Mouse (Mus musculus): ENCODE results near the gene Mpp5.
A peak's percentile ranks its signal among the peaks of the same experiment; 100 is the strongest.

The Mpp5 gene

GRCm38 (mm10) chr12:78748557-78749377 is at the start of gene Mpp5:
Mpp5 (plus strand) TSS chr12:78748907.
- DNase-seq (ENCODE audit: low spot score): peak; percentile 81

GRCm38 (mm10) chr12:78717783-78718182 is 30.9 kb upstream of the Mpp5 start:
- no peak for DNase-seq (ENCODE audit: low spot score)

GRCm38 (mm10) chr12:78727723-78728122 is 21.0 kb upstream of the Mpp5 start:
- DNase-seq (ENCODE audit: low spot score): no peak

GRCm38 (mm10) chr12:78739633-78740032 is 9.1 kb upstream of the Mpp5 start:
- no peak for DNase-seq (ENCODE audit: low spot score)

GRCm38 (mm10) chr12:78740289-78740688 is 8.4 kb upstream of the Mpp5 start:
- DNase-seq (ENCODE audit: low spot score): no peak

- no peak for DNase-seq (ENCODE audit: low spot score)
Observed at GRCm38 (mm10) chr12:78746226-78746625, 2.5 kb upstream of the Mpp5 start.

- no peak for DNase-seq (ENCODE audit: low spot score)
Observed at GRCm38 (mm10) chr12:78747406-78747805, 1.3 kb upstream of the Mpp5 start.

- no peak for DNase-seq (ENCODE audit: low spot score)
Observed at GRCm38 (mm10) chr12:78748113-78748512, 594 bp upstream of the Mpp5 start.

- DNase-seq (ENCODE audit: low spot score): no peak
Observed at GRCm38 (mm10) chr12:78749378-78749801, 683 bp downstream of the Mpp5 start.

GRCm38 (mm10) chr12:78761979-78762378 is 13.3 kb downstream of the Mpp5 start:
- DNase-seq (ENCODE audit: low spot score): no peak

GRCm38 (mm10) chr12:78769031-78769713 is 20.5 kb downstream of the Mpp5 start:
- no peak for DNase-seq (ENCODE audit: low spot score)

GRCm38 (mm10) chr12:78773211-78773610 is 24.5 kb downstream of the Mpp5 start:
- DNase-seq (ENCODE audit: low spot score): no peak

- no peak for DNase-seq (ENCODE audit: low spot score)
Observed at GRCm38 (mm10) chr12:78777916-78778315, 29.2 kb downstream of the Mpp5 start.

GRCm38 (mm10) chr12:78778423-78779067 is 29.8 kb downstream of the Mpp5 start:
- DNase-seq (ENCODE audit: low spot score): no peak

GRCm38 (mm10) chr12:78788266-78788873 is 39.7 kb downstream of the Mpp5 start:
- DNase-seq (ENCODE audit: low spot score): no peak

GRCm38 (mm10) chr12:78790791-78791190 is 42.1 kb downstream of the Mpp5 start:
- DNase-seq (ENCODE audit: low spot score): no peak

GRCm38 (mm10) chr12:78794236-78794635 is 45.5 kb downstream of the Mpp5 start:
- no peak for DNase-seq (ENCODE audit: low spot score)

GRCm38 (mm10) chr12:78800036-78800435 is 51.3 kb downstream of the Mpp5 start:
- DNase-seq (ENCODE audit: low spot score): no peak

- no peak for DNase-seq (ENCODE audit: low spot score)
Observed at GRCm38 (mm10) chr12:78801836-78802235, 53.1 kb downstream of the Mpp5 start.

GRCm38 (mm10) chr12:78814437-78814836 is 65.7 kb downstream of the Mpp5 start:
- no peak for DNase-seq (ENCODE audit: low spot score)

GRCm38 (mm10) chr12:78834496-78834895 is 85.8 kb downstream of the Mpp5 start:
- DNase-seq (ENCODE audit: low spot score): no peak

- DNase-seq (ENCODE audit: low spot score): no peak
Observed at GRCm38 (mm10) chr12:78839906-78840305, 91.2 kb downstream of the Mpp5 start.
